Mouse (Mus musculus) thymus, adult 18-20 months (tissue): ENCODE data around the gene Adamts14.

Source experiments
- DNase-seq, 2 experiments: peaks; one replicate each; pipeline ENCODE4 v3.0.0; 2022; ENCODE audit warnings: mixed read lengths in 2 of 2

Gene Adamts14

GRCm38 (mm10) chr10:61273081-61273843 lies at the start of gene Adamts14:
Gene Adamts14 (minus strand): TSS chr10:61273438.
- no peak for DNase-seq

- DNase-seq: no peak
These were observed 45.3 kb upstream of the Adamts14 start for GRCm38 (mm10) chr10:61318527-61318926.

GRCm38 (mm10) chr10:61315324-61315880 lies 42.2 kb upstream of the Adamts14 start:
- no peak for DNase-seq

GRCm38 (mm10) chr10:61313750-61314149 lies 40.5 kb upstream of the Adamts14 start:
- no peak for DNase-seq

GRCm38 (mm10) chr10:61312754-61313153 lies 39.5 kb upstream of the Adamts14 start:
- no peak for DNase-seq

GRCm38 (mm10) chr10:61312159-61312558 lies 38.9 kb upstream of the Adamts14 start:
- DNase-seq: no peak

GRCm38 (mm10) chr10:61308706-61309320 lies 35.6 kb upstream of the Adamts14 start:
- DNase-seq: no peak

- peak in 1 of 2 experiments; percentile 55 for DNase-seq
These were observed 32.8 kb upstream of the Adamts14 start for GRCm38 (mm10) chr10:61305928-61306590.

GRCm38 (mm10) chr10:61304046-61304445 lies 30.8 kb upstream of the Adamts14 start:
- DNase-seq: no peak

- no peak for DNase-seq
These were observed 27.8 kb upstream of the Adamts14 start for GRCm38 (mm10) chr10:61300996-61301395.

- peak; percentile 67 to 76 for DNase-seq
These were observed 24.2 kb upstream of the Adamts14 start, which contains the start of gene Prf1 for GRCm38 (mm10) chr10:61297477-61297876. Gene Prf1 (plus strand): TSS chr10:61297833.

- DNase-seq: no peak
These were observed 23.6 kb upstream of the Adamts14 start for GRCm38 (mm10) chr10:61296713-61297445.

GRCm38 (mm10) chr10:61294242-61294641 lies 21.0 kb upstream of the Adamts14 start:
- no peak for DNase-seq

- DNase-seq: no peak
These were observed 17.2 kb upstream of the Adamts14 start for GRCm38 (mm10) chr10:61290479-61290878.

- DNase-seq: no peak
These were observed 16.8 kb upstream of the Adamts14 start for GRCm38 (mm10) chr10:61290016-61290415.

GRCm38 (mm10) chr10:61286246-61286645 lies 13.0 kb upstream of the Adamts14 start:
- DNase-seq: no peak

- DNase-seq: no peak
These were observed 12.0 kb upstream of the Adamts14 start for GRCm38 (mm10) chr10:61285271-61285670.

GRCm38 (mm10) chr10:61284309-61284708 lies 11.1 kb upstream of the Adamts14 start:
- DNase-seq: no peak

- no peak for DNase-seq
These were observed 7.9 kb upstream of the Adamts14 start for GRCm38 (mm10) chr10:61281115-61281514.

- DNase-seq: no peak
These were observed 4.9 kb upstream of the Adamts14 start for GRCm38 (mm10) chr10:61277918-61278674.

- no peak for DNase-seq
These were observed 3.8 kb upstream of the Adamts14 start for GRCm38 (mm10) chr10:61277051-61277450.

- no peak for DNase-seq
These were observed 2.5 kb upstream of the Adamts14 start for GRCm38 (mm10) chr10:61275669-61276110.
